Mouse (Mus musculus) limb, embryonic 14.5 days (tissue): ENCODE measurements at regions not wholly inside any gene's neighbourhood (a gene's known extent, or its start where the extent isn't known, plus 50 kb on each side); places are given as distances from the start of the nearest gene placed in this dataset.

Source experiments
- ATAC-seq: fragments of 200-750 bp; cut with Nextera tagmentation; 2 replicates; pipeline ENCODE4 v1.8.0; 2017; ENCODE audit warnings: low read depth, moderate number of reproducible peaks, moderate TSS enrichment; ENCODE audit not compliant: low FRiP score
- DNase-seq: peaks from one replicate; pipeline ENCODE4 v3.0.0-alpha.2; 2015; ENCODE audit warnings: low spot score
- H3K27ac ChIP-seq: fragments of 300-500 bp; sonication (generic); replicated peaks from 2 replicates; pipeline ENCODE4 v1.5.1; 2014; ENCODE audit warnings: low read depth, mild to moderate bottlenecking, low read length, moderate library complexity, mixed read lengths
- H3K27me3 ChIP-seq: fragments of 300-500 bp; sonication (generic); 2 replicates; pipeline ENCODE4 v1.6.1; 2014; ENCODE audit warnings: low read length, mixed read lengths; ENCODE audit not compliant: control insufficient read depth, insufficient read depth
- H3K36me3 ChIP-seq: fragments of 300-500 bp; sonication (generic); 2 replicates; pipeline ENCODE4 v1.6.1; 2014; ENCODE audit warnings: mild to moderate bottlenecking, low read length, moderate library complexity, mixed read lengths; ENCODE audit not compliant: control insufficient read depth, insufficient read depth
- H3K4me1 ChIP-seq: fragments of 300-500 bp; sonication (generic); 2 replicates; pipeline ENCODE4 v1.6.1; 2014; ENCODE audit warnings: antibody characterized with exemption, low read length, mixed read lengths; ENCODE audit not compliant: control insufficient read depth, insufficient read depth
- H3K4me2 ChIP-seq: fragments of 300-500 bp; sonication (generic); replicated peaks from 2 replicates; pipeline ENCODE4 v1.6.1; 2014; ENCODE audit warnings: low read depth, mild to moderate bottlenecking, low read length, moderate library complexity; ENCODE audit not compliant: severe bottlenecking
- H3K4me3 ChIP-seq: fragments of 300-500 bp; sonication (generic); replicated peaks from 2 replicates; pipeline ENCODE4 v1.5.1; 2014; ENCODE audit warnings: low read length
- H3K9ac ChIP-seq: fragments of 300-500 bp; sonication (generic); 2 replicates; pipeline ENCODE4 v1.6.1; 2014; ENCODE audit warnings: mild to moderate bottlenecking, low read depth, low read length, moderate library complexity; ENCODE audit not compliant: severe bottlenecking
- H3K9me3 ChIP-seq: fragments of 300-500 bp; sonication (generic); 2 replicates; pipeline ENCODE4 v1.6.1; 2016; ENCODE audit warnings: low read length; ENCODE audit not compliant: control insufficient read depth
- POLR2A ChIP-seq: fragments of 200-500 bp; IDR thresholded peaks from 2 replicates; pipeline ENCODE4 v1.8.0; 2012; ENCODE audit warnings: inconsistent platforms, mild to moderate bottlenecking, moderate library complexity, borderline replicate concordance; ENCODE audit not compliant: insufficient read depth, insufficient read length; ENCODE audit errors: extremely low read depth
- WGBS: fragments of 180-500 bp; shearing (Covaris S2); extraction: QIAGEN DNeasy Blood & Tissue Kit; methylation state at CpG from one replicate; pipeline ENCODE4 v1.1.7; 2014; 5-methylcytosine and 5-hydroxymethylcytosine counted together

- ATAC-seq (peak; percentile 37; the same call in 1 of the 2 replicates), DNase-seq (peak; percentile 54)
- H3K27ac ChIP-seq = 0 out of 2 replicates have a peak overlapping the region, but pooled peaks have one; percentile 23
- H3K4me1 ChIP-seq = peaks cover 13% of the 10 kb centered on the region
- H3K4me2 ChIP-seq = 0 out of 2 replicates have a peak overlapping the region, but pooled peaks have one; percentile 20
- H3K9me3 ChIP-seq = no peaks in the 10 kb centered on the region
- H3K9ac ChIP-seq = no peak overlapping the region
- no peak for TF ChIP-seq POLR2A
- no peaks in the 10 kb centered on the region for H3K36me3 ChIP-seq
- WGBS = 17% methylated on average over 6 of the region's 6 CpGs
- no peak overlapping the region for H3K4me3 ChIP-seq
- no peaks in the 10 kb centered on the region for H3K27me3 ChIP-seq
Measured at GRCm38 (mm10) chr1:76080241-76080640, 534.2 kb downstream of the Slc4a3 start.

DNA sequence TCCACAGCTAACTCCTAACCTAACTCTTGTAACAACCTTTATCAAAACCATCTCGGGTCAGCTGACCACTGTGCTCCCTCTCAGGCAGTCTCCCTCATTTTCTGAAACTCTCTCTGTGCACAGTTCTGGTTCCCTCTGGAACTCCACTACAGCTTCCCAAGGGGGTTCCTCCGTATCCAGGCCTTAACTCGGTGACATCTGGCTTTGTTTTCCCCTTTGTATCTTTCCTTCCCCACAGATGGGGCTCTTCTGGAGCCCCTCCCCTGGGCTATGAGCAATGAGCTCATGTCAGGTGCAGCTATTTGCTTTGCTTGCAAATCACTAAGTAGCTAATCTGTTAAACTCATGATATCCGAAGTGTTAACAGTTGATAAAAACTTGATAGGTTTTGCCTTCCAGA is 535.6 kb downstream of the Slc4a3 start:
- ATAC-seq = no peak
- Histone ChIP-seq H3K27ac (no peak overlapping the region), H3K4me2 (no peak overlapping the region), H3K27me3 (no peaks in the 10 kb centered on the region), H3K4me3 (no peak overlapping the region), H3K36me3 (no peaks in the 10 kb centered on the region), H3K4me1 (peaks cover 9% of the 10 kb centered on the region), H3K9ac (no peak overlapping the region), H3K9me3 (no peaks in the 10 kb centered on the region)
- TF ChIP-seq POLR2A = no peak
- WGBS = 43% methylated on average over 4 of the region's 4 CpGs
- no peak for DNase-seq

- 95% methylated on average over 3 of the region's 3 CpGs for WGBS
- H3K9me3 ChIP-seq = no peaks in the 10 kb centered on the region
- H3K4me1 ChIP-seq = peaks cover 9% of the 10 kb centered on the region
- H3K4me3 ChIP-seq = no peak overlapping the region
- ATAC-seq (no peak), DNase-seq (no peak)
- no peaks in the 10 kb centered on the region for H3K27me3 ChIP-seq
- H3K36me3 ChIP-seq = no peaks in the 10 kb centered on the region
- H3K9ac ChIP-seq = no peak overlapping the region
- H3K27ac ChIP-seq = no peak overlapping the region
- H3K4me2 ChIP-seq = no peak overlapping the region
- TF ChIP-seq POLR2A = no peak
Measured at GRCm38 (mm10) chr1:76083273-76084036, 537.4 kb downstream of the Slc4a3 start.

- H3K9me3 ChIP-seq = no peaks in the 10 kb centered on the region
- H3K4me1 ChIP-seq = peaks cover 9% of the 10 kb centered on the region; the same call in 1 of the 2 replicates
- WGBS = 32% methylated on average over 5 of the region's 5 CpGs
- no peak overlapping the region for H3K4me3 ChIP-seq
- no peak for DNase-seq
- no peak for TF ChIP-seq POLR2A
- no peak for ATAC-seq
- H3K36me3 ChIP-seq = no peaks in the 10 kb centered on the region
- H3K4me2 ChIP-seq = no peak overlapping the region
- no peak overlapping the region for H3K9ac ChIP-seq
- no peak overlapping the region for H3K27ac ChIP-seq
- H3K27me3 ChIP-seq = no peaks in the 10 kb centered on the region
Measured at GRCm38 (mm10) chr1:76091031-76091430, 545.0 kb downstream of the Slc4a3 start.

- Histone ChIP-seq H3K27me3 (no peaks in the 10 kb centered on the region), H3K4me2 (no peak overlapping the region), H3K9me3 (no peaks in the 10 kb centered on the region), H3K36me3 (no peaks in the 10 kb centered on the region), H3K27ac (no peak overlapping the region), H3K4me3 (no peak overlapping the region), H3K9ac (no peak overlapping the region), H3K4me1 (peaks cover 16% of the 10 kb centered on the region; the same call in 1 of the 2 replicates)
- DNase-seq (no peak), ATAC-seq (no peak)
- TF ChIP-seq POLR2A = no peak
- WGBS = 87% methylated on average over 3 of the region's 3 CpGs
Measured at GRCm38 (mm10) chr1:76113281-76113680, 567.2 kb downstream of the Slc4a3 start.
